Mouse (Mus musculus) stomach, embryonic 14.5 days (tissue): ENCODE data around the gene Pth2. TPM values are rescaled to one million over a fixed set of nuclear protein-coding genes. Genes with fewer than 3 reads are reported as not detected.
A peak's percentile ranks its signal among the peaks of the same experiment; 100 is the strongest.
"Not testable (repeated sequence)": the region's sequence is repeated elsewhere in the genome, so short reads cannot be mapped to it uniquely, and the experiment has no call there.

Experiments
- ATAC-seq: fragments of 200-750 bp; cut with Nextera tagmentation; 2 replicates; pipeline ENCODE4 v1.8.0; 2017; ENCODE audit warnings: low read depth, moderate TSS enrichment; ENCODE audit not compliant: insufficient number of reproducible peaks, insufficient read depth, low FRiP score
- H3K27ac ChIP-seq: fragments of 300-500 bp; sonication (generic); 2 replicates; pipeline ENCODE4 v1.5.1; 2014; ENCODE audit warnings: mild to moderate bottlenecking, low read length, moderate library complexity, mixed read lengths
- H3K27me3 ChIP-seq: fragments of 300-500 bp; sonication (generic); 2 replicates; pipeline ENCODE4 v1.6.1; 2014; ENCODE audit warnings: low read length, control low read depth, mixed read lengths; ENCODE audit not compliant: control insufficient read depth, insufficient read depth
- H3K36me3 ChIP-seq: fragments of 300-500 bp; sonication (generic); 2 replicates; pipeline ENCODE4 v1.6.1; 2014; ENCODE audit warnings: mild to moderate bottlenecking, control low read depth, low read length, moderate library complexity, mixed read lengths; ENCODE audit not compliant: control insufficient read depth, insufficient read depth
- H3K4me1 ChIP-seq: fragments of 300-500 bp; sonication (generic); 2 replicates; pipeline ENCODE4 v1.6.1; 2014; ENCODE audit warnings: low read length, control low read depth, mixed read lengths; ENCODE audit not compliant: control insufficient read depth, insufficient read depth
- H3K4me2 ChIP-seq: fragments of 300-500 bp; sonication (generic); replicated peaks from 2 replicates; pipeline ENCODE4 v1.6.1; 2014; ENCODE audit warnings: low read depth, low read length, control low read depth
- H3K4me3 ChIP-seq: fragments of 300-500 bp; sonication (generic); 2 replicates; pipeline ENCODE4 v1.5.1; 2014; ENCODE audit warnings: low read depth, low read length, control low read depth
- H3K9ac ChIP-seq: fragments of 300-500 bp; sonication (generic); replicated peaks from 2 replicates; pipeline ENCODE4 v1.6.1; 2014; ENCODE audit warnings: low read depth, mild to moderate bottlenecking, control low read depth, low read length, moderate library complexity, mixed read lengths
- H3K9me3 ChIP-seq: fragments of 300-500 bp; sonication (generic); 2 replicates; pipeline ENCODE4 v1.6.1; 2016; ENCODE audit warnings: low read depth, low read length, control low read depth; ENCODE audit not compliant: control insufficient read depth
- WGBS: fragments of 180-500 bp; shearing (Covaris S2); extraction: QIAGEN DNeasy Blood & Tissue Kit; methylation state at CpG from one replicate; pipeline ENCODE4 v1.1.7; 2014; 5-methylcytosine and 5-hydroxymethylcytosine counted together
- polyA plus RNA-seq: library from polyadenylated mRNA; unstranded; fragments of >200 nt; fragmentation: Nextera tagmentation; extraction: Ambion mirVana; gene quantifications from 2 replicates; pipeline ENCODE4 v1.2.1, GENCODE M21; 2014

The Pth2 gene
- polyA plus RNA-seq, 1 experiment from 2014 or later, result not detected

DNA sequence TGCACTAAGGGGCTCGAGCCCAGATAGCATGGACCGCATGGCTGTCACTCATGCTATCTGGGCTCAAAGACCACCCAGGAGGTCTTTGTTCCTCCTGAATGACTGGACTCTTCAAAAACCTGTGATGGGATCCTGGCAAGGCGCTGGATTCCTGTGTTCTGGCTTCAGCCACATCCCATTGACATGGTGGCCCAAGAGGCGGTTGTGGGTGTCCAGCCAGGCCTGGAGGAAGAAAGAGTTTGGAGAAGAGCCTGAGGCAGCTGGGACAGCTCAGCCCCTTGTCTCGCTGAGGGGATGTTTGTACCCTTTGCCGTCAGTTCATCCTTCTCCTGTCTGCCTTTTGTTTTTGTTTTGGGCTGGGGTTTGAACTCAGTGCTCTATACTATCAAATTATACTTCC lies 31.2 kb upstream of the Pth2 start:
- Histone ChIP-seq H3K4me2 (no peak overlapping the region), H3K4me1 (peaks cover 23% of the 10 kb centered on the region; the same call in 1 of the 2 replicates), H3K9me3 (no peaks in the 10 kb centered on the region), H3K4me3 (no peak overlapping the region), H3K27ac (peak overlapping the region; percentile 89; the same call in 1 of the 2 replicates), H3K36me3 (peaks cover 16% of the 10 kb centered on the region), H3K27me3 (no peaks in the 10 kb centered on the region), H3K9ac (no peak overlapping the region)
- 53% methylated on average over 6 of the region's 6 CpGs for WGBS
- no peak for ATAC-seq

DNA sequence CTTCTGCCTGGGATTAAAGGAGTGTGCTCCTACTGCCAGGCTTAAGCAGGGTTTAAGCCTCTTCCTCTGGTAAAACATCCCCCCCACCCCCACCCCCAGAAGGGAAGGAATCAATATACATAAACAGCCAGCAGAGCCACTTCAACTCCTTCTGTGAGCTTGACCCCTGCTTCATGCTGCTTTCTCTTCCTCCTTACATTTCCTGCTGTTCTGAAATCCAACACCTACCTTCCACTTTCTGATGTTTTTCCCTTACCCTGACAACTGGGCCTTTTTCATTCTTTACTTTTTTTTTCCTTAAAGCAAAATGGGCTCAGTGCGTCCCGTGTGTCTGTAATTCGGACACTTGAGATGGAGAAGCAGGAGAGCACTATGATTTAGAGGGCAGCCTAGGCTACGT lies 30.5 kb upstream of the Pth2 start:
- no peak for ATAC-seq
- Histone ChIP-seq H3K4me1 (peaks cover 26% of the 10 kb centered on the region; the same call in 1 of the 2 replicates), H3K27ac (peak overlapping the region; percentile 89), H3K36me3 (peaks cover 13% of the 10 kb centered on the region), H3K9ac (no peak overlapping the region), H3K9me3 (no peaks in the 10 kb centered on the region), H3K4me3 (no peak overlapping the region), H3K4me2 (no peak overlapping the region), H3K27me3 (no peaks in the 10 kb centered on the region)
- 43% methylated on average over 4 of the region's 4 CpGs for WGBS

DNA sequence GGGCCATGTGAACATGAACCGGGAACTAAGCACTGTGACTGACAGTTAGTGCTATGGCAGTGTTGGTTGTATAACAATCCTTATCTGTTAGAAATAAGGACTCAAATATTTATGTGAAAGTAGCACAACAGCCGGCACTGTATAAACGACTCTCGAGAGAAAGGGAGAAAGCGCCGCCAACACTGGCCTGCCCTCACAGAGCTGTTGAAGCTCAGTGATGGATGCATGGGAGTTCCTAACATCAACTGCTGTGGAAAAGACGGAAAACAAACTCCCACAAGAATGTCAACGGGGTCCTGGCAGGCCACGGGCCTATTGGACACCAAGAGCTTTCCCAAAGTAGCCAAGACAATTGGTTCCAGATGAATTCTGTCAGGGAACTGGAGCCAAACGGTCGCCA lies 29.5 kb upstream of the Pth2 start:
- 22% methylated on average over 11 of the region's 11 CpGs for whole genome bisulfite sequencing
- no peak overlapping the region for H3K9ac ChIP-seq
- no peak overlapping the region for H3K4me3 ChIP-seq
- no peak for ATAC-seq
- no peaks in the 10 kb centered on the region for H3K9me3 ChIP-seq
- peak overlapping the region; percentile 89 for H3K27ac ChIP-seq
- H3K27me3 ChIP-seq, result no peaks in the 10 kb centered on the region
- no peak overlapping the region for H3K4me2 ChIP-seq
- H3K4me1 ChIP-seq, result peaks cover 26% of the 10 kb centered on the region; the same call in 1 of the 2 replicates
- peaks cover 7% of the 10 kb centered on the region; the same call in 1 of the 2 replicates for H3K36me3 ChIP-seq

DNA sequence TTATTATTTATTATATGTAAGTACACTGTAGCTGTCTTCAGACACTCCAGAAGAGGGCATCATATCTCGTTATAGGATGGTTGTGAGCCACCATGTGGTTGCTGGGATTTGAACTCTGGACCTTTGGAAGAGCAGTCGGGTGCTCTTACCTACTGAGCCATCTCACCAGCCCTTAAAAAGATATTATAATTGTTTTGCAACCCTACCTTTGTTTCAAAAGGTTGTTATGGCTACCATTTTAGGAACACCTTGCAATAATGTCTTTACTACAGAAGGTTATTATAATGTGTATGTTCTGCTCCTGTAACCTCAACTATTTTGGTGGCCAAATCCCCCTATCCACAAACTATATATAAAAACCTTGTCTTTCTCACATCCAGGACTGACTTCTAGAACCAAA lies 27.7 kb upstream of the Pth2 start:
- not testable (repeated sequence) for ATAC-seq, H3K36me3 ChIP-seq, H3K27ac ChIP-seq, H3K9me3 ChIP-seq, H3K4me3 ChIP-seq, H3K27me3 ChIP-seq, H3K9ac ChIP-seq
- Histone ChIP-seq H3K4me1 (peaks cover 26% of the 10 kb centered on the region; the same call in 1 of the 2 replicates), H3K4me2 (peak overlapping the region; percentile 80; the same call in 1 of the 2 replicates)
- WGBS, result 92% methylated on average over 2 of the region's 2 CpGs

DNA sequence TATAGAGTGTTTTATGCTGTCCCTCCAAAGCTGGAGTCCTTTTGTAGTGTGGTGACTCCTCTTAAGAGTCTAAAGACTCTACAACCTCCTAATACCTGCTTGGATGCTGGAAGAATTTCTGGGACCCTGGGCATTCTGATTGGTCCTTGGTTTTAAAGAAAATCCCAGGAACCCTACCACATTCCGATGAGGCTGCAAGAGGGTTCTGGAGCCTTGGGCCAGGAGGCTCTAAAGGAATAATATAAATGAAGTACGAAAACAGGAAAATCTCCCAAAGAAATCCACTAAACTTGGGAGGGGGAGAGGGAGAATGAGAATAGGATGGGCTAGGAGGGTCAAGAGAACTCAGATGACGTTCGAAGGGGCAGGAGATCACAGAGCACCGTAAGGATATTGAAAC lies 27.2 kb upstream of the Pth2 start:
- 2% methylated on average over 5 of the region's 5 CpGs for WGBS
- no peak for ATAC-seq
- peak overlapping the region; percentile 80 for H3K4me2 ChIP-seq
- H3K36me3 ChIP-seq, result peaks cover 9% of the 10 kb centered on the region; the same call in 1 of the 2 replicates
- peaks cover 26% of the 10 kb centered on the region; the same call in 1 of the 2 replicates for H3K4me1 ChIP-seq
- H3K9ac ChIP-seq, result peak overlapping the region; percentile 82
- no peaks in the 10 kb centered on the region for H3K9me3 ChIP-seq
- peak overlapping the region; percentile 50 for H3K4me3 ChIP-seq
- no peaks in the 10 kb centered on the region for H3K27me3 ChIP-seq
- peak overlapping the region; percentile 96 for H3K27ac ChIP-seq

DNA sequence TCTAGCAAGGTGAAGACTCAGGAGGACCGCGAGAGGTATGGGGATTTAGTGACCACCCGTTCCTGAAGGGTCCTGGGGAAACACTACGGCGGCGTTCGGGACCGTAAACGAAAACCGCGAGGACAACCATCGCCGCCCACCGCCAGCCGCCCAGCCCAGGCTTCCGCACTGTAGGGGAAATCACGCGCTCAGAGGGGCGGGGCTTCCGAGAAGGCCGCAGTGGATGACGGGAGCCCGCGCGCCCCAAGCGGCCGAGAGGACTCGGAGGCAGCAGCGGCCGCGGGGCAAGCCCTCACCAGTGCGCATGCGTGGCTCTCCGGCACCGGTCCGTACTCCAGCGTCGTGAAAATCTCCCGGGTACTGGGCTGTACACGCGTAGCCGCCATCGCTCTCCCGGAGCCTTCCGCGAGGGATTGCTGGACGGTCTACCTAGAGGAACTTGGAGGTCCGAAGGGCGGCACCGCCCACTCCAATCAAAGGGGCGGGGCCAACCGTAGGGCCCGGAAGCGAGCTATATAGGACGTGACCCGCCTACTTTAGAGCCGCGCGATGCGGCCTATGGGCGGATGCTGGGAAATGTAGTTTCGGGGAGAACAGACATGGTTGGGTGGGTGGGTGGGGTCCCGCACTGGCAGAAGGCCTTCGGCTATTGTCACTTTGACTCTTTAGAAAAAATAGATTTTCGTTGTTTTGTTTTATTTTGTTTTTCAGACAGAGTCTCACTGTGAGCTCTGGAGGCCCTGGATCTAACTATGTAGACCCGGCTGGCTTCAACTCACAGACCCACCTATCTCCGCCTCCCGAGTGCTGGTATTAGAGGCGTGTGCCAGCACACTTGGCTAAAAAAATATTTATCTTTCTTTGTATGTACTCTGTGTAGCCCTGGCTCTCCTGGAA lies 26.5 kb upstream of the Pth2 start, which contains the start of the genes Pih1d1 and Aldh16a1:
Gene Pih1d1 (plus strand): TSS at position 208 of the 897 bp plus-strand sequence.
Gene Aldh16a1 (minus strand): TSS at position 489 of the 897 bp plus-strand sequence.
- no peaks in the 10 kb centered on the region for H3K9me3 ChIP-seq

DNA sequence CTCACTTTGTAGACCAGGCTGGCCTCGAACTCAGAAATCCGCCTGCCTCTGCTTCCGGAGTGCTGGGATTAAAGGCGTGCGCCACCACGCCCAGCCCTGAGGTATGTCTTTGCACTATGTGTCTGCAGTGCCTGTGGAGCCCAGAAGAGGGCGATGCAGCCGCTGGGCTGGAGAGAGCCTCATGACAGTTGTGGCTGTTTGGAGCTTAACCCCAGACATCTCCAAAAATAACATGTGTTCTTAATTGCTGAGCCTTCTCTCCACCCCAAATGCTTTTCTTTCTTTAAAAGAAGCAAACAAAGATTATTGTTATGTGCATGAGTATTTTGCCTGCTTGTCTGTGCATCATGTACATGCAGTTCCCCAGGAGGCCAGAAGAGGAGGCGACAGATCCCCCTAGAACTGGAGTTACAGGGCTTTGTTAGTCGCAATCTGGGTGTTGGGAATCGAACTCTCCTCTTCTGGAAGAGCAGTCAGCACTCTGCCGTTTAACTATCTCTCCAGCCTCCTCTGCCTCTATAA lies 25.7 kb upstream of the Pth2 start:
- Histone ChIP-seq H3K4me1 (peaks cover 26% of the 10 kb centered on the region; the same call in 1 of the 2 replicates), H3K4me3 (peak overlapping the region; percentile 50), H3K36me3 (peaks cover 14% of the 10 kb centered on the region), H3K9ac (no peak overlapping the region), H3K27ac (no peak overlapping the region), H3K9me3 (no peaks in the 10 kb centered on the region), H3K4me2 (peak overlapping the region; percentile 47), H3K27me3 (no peaks in the 10 kb centered on the region)
- no peak; the same call in 1 of the 2 replicates for ATAC-seq
- 73% methylated on average over 12 of the region's 12 CpGs for WGBS

More for the DNA sequence above, 26.5 kb upstream of the Pth2 start, which contains the start of the genes Pih1d1 and Aldh16a1:
- peak within 1 kb of the TSS; percentile 96 for H3K27ac ChIP-seq
- peaks cover 9% of the 10 kb centered on the region; the same call in 1 of the 2 replicates for H3K36me3 ChIP-seq
- peak within 1 kb of the TSS; percentile 80 for H3K4me2 ChIP-seq
- peaks cover 26% of the 10 kb centered on the region; the same call in 1 of the 2 replicates for H3K4me1 ChIP-seq
- ATAC-seq, result peak; percentile 94
- WGBS, result 4% methylated on average over 69 of the region's 69 CpGs
- H3K4me3 ChIP-seq, result peak within 1 kb of the TSS; percentile 50
- peak within 1 kb of the TSS; percentile 82 for H3K9ac ChIP-seq
- H3K27me3 ChIP-seq, result no peaks in the 10 kb centered on the region

DNA sequence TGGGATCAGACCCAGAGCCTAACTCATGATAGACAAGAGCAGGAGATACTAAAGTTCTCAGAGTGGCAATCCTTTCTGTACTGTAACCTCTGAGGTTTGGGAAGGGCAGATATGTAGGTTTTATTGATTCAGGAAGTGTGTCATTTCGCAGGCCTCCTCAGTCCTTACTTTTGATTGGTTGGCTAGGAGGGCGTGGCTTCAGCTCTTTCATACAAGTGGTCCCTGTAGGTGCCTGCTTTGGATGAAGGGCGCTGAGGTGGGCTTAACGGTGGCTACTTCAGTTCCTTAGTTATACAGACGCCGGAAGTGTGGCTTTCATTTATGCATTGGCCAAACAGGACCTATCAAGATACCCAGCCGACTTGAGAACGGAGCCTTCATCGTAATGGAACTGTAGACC lies 25.2 kb upstream of the Pth2 start:
- H3K9me3 ChIP-seq, result no peaks in the 10 kb centered on the region
- 83% methylated on average over 9 of the region's 9 CpGs for WGBS
- no peak overlapping the region for H3K4me3 ChIP-seq
- no peak overlapping the region for H3K9ac ChIP-seq
- no peak overlapping the region for H3K27ac ChIP-seq
- no peak overlapping the region for H3K4me2 ChIP-seq
- H3K4me1 ChIP-seq, result peaks cover 23% of the 10 kb centered on the region; the same call in 1 of the 2 replicates
- H3K36me3 ChIP-seq, result peaks cover 18% of the 10 kb centered on the region
- no peak for ATAC-seq
- H3K27me3 ChIP-seq, result no peaks in the 10 kb centered on the region
